Mouse (Mus musculus) testis, adult 2 months (tissue): ENCODE results near the gene Psmd1. TPM values are rescaled to one million over a fixed set of nuclear protein-coding genes. Genes with fewer than 3 reads are reported as not detected.

Experiments used
- H3K27ac ChIP-seq: fragments of 200-500 bp; 2 replicates; pipeline ENCODE4 v1.5.1; 2012; ENCODE audit warnings: low read depth, low read length; ENCODE audit not compliant: control insufficient read depth, insufficient read depth
- H3K27me3 ChIP-seq: fragments of 200-500 bp; 2 replicates; pipeline ENCODE4 v1.6.1; 2012; ENCODE audit warnings: mild to moderate bottlenecking, low read length, moderate library complexity; ENCODE audit not compliant: control insufficient read depth, insufficient read depth
- H3K36me3 ChIP-seq: fragments of 200-500 bp; 2 replicates; pipeline ENCODE4 v1.6.1; 2012; ENCODE audit warnings: mild to moderate bottlenecking, low read length; ENCODE audit not compliant: control insufficient read depth, insufficient read depth
- H3K4me1 ChIP-seq: fragments of 200-500 bp; 2 replicates; pipeline ENCODE4 v1.6.1; 2012; ENCODE audit warnings: low read length; ENCODE audit not compliant: control insufficient read depth, insufficient read depth
- H3K4me3 ChIP-seq: fragments of 200-500 bp; 2 replicates; pipeline ENCODE4 v1.5.1; 2012; ENCODE audit warnings: low read depth, mild to moderate bottlenecking, low read length, moderate library complexity, mixed read lengths; ENCODE audit not compliant: control insufficient read depth
- CTCF ChIP-seq: fragments of 200-500 bp; IDR thresholded peaks from 2 replicates; pipeline ENCODE4 v1.5.1; 2012; ENCODE audit warnings: low read depth, mild to moderate bottlenecking, inconsistent platforms, low read length, moderate library complexity; ENCODE audit not compliant: control insufficient read depth, insufficient read depth, insufficient replicate concordance
- POLR2A ChIP-seq: fragments of 200-500 bp; IDR thresholded peaks from 2 replicates; pipeline ENCODE4 v1.6.1; 2012; ENCODE audit warnings: low read depth, mild to moderate bottlenecking, inconsistent platforms, low read length, moderate library complexity; ENCODE audit not compliant: control insufficient read depth
- polyA plus RNA-seq: library from polyadenylated mRNA; depleted of rRNA; stranded (reverse); fragments of >200 nt; gene quantifications from 2 replicates; pipeline ENCODE4 v1.2.3, GENCODE M21; 2012

Gene Psmd1
- polyA plus RNA-seq, 1 experiment = 44.0 TPM

GRCm38 (mm10) chr1:86048231-86048630 lies 16.0 kb upstream of the Psmd1 start:
- no peak for TF ChIP-seq CTCF
- TF ChIP-seq POLR2A = no peak
- Histone ChIP-seq H3K4me1 (peaks cover 22% of the 10 kb centered on the region), H3K36me3 (no peaks in the 10 kb centered on the region), H3K4me3 (no peak overlapping the region), H3K27ac (no peak overlapping the region), H3K27me3 (no peaks in the 10 kb centered on the region; the same call in 1 of the 2 replicates)

- Histone ChIP-seq H3K27ac (no peak overlapping the region), H3K36me3 (no peaks in the 10 kb centered on the region), H3K27me3 (no peaks in the 10 kb centered on the region; the same call in 1 of the 2 replicates), H3K4me1 (peaks cover 22% of the 10 kb centered on the region), H3K4me3 (no peak overlapping the region)
- TF ChIP-seq CTCF = no peak
- no peak for TF ChIP-seq POLR2A
Measured at GRCm38 (mm10) chr1:86048744-86049143, 15.4 kb upstream of the Psmd1 start.

GRCm38 (mm10) chr1:86053198-86053921 lies 10.8 kb upstream of the Psmd1 start:
- no peak overlapping the region for H3K4me3 ChIP-seq
- no peaks in the 10 kb centered on the region for H3K36me3 ChIP-seq
- H3K27ac ChIP-seq = no peak overlapping the region
- peaks cover 3% of the 10 kb centered on the region; the same call in 1 of the 2 replicates for H3K4me1 ChIP-seq
- H3K27me3 ChIP-seq = no peaks in the 10 kb centered on the region
- TF ChIP-seq POLR2A (no peak), CTCF (no peak)

- TF ChIP-seq CTCF (no peak), POLR2A (no peak)
- Histone ChIP-seq H3K4me3 (no peak overlapping the region), H3K27me3 (no peaks in the 10 kb centered on the region), H3K27ac (no peak overlapping the region), H3K36me3 (no peaks in the 10 kb centered on the region), H3K4me1 (no peaks in the 10 kb centered on the region)
Measured at GRCm38 (mm10) chr1:86054943-86055342, 9.2 kb upstream of the Psmd1 start.

GRCm38 (mm10) chr1:86056284-86056683 lies 7.9 kb upstream of the Psmd1 start:
- Histone ChIP-seq H3K4me1 (no peaks in the 10 kb centered on the region), H3K27me3 (no peaks in the 10 kb centered on the region), H3K36me3 (no peaks in the 10 kb centered on the region), H3K27ac (no peak overlapping the region), H3K4me3 (no peak overlapping the region)
- TF ChIP-seq POLR2A (no peak), CTCF (no peak)

- TF ChIP-seq CTCF = peak; percentile 83
- no peak for TF ChIP-seq POLR2A
Measured at GRCm38 (mm10) chr1:86058856-86059769, 5.1 kb upstream of the Psmd1 start.

GRCm38 (mm10) chr1:86062523-86062922 lies 1.7 kb upstream of the Psmd1 start:
- TF ChIP-seq POLR2A = no peak
- no peak for TF ChIP-seq CTCF
- no peaks in the 10 kb centered on the region for H3K27me3 ChIP-seq

More at GRCm38 (mm10) chr1:86058856-86059769, 5.1 kb upstream of the Psmd1 start:
- peaks cover 3% of the 10 kb centered on the region; the same call in 1 of the 2 replicates for H3K4me1 ChIP-seq
- peak overlapping the region; percentile 47 for H3K4me3 ChIP-seq
- no peak overlapping the region for H3K27ac ChIP-seq
- H3K36me3 ChIP-seq = no peaks in the 10 kb centered on the region
- no peaks in the 10 kb centered on the region for H3K27me3 ChIP-seq

More at GRCm38 (mm10) chr1:86062523-86062922, 1.7 kb upstream of the Psmd1 start:
- H3K4me3 ChIP-seq = no peak overlapping the region
- H3K27ac ChIP-seq = no peak overlapping the region
- H3K36me3 ChIP-seq = no peaks in the 10 kb centered on the region
- peaks cover 7% of the 10 kb centered on the region for H3K4me1 ChIP-seq
